ENCODE assay signal across 9 mouse cellular contexts in genomic region chr13:55478036-55478435, GRCm38 (mm10). TPM values are rescaled to one million over a fixed set of nuclear protein-coding genes. Genes with fewer than 3 reads are reported as not detected.
A peak's percentile ranks its signal among the peaks of the same experiment; 100 is the strongest.
DNase-seq lines count a peak whose midpoint lies in the region; ATAC-seq and TF ChIP-seq lines count a peak whose summit lies in the region.
"Had no signal": no experiment of that assay in that cellular context is flagged by ENCODE, and none has a peak within 500 bp of the region (broad histone marks: within the 10 kb centered on the region; RNA-seq: fewer than 3 reads in every experiment).

No protein-coding gene starts in this region.

- H3K4me1 ChIP-seq in ES-E14 (ENCODE audit: control insufficient read depth in 2 of 2, insufficient read depth in 2 of 2, low read length in 2 of 2, poor library complexity in 1 of 2), result peaks cover 0 to 7% of the 10 kb centered on the region in 2 experiments; a peak in 1 of 4 replicates
- H3K4me1 ChIP-seq in liver, postnatal 0 days (ENCODE audit: insufficient read depth), result peaks cover 7% of the 10 kb centered on the region

- no peak for TF ChIP-seq EP300 in liver, postnatal 0 days (IDR thresholded peaks at IDR 0.05; ENCODE audit: low read depth)

- 62% methylated on average over 5 of the region's 5 CpGs for WGBS in liver, postnatal 0 days (ENCODE audit: insufficient replicate concordance)

- no peak overlapping the region for H3K4me2 ChIP-seq in liver, postnatal 0 days (ENCODE audit: low read depth, low read length)
- H3K4me2 ChIP-seq: embryonic facial prominence, embryonic 13.5 days had no signal

- no peak overlapping the region for H3K27ac ChIP-seq in ES-E14 (ENCODE audit: insufficient read depth, low read depth, low read length, poor library complexity, severe bottlenecking)
- H3K27ac ChIP-seq in liver, postnatal 0 days (ENCODE audit: low read depth), result no peak overlapping the region

- no peak for ATAC-seq in liver, postnatal 0 days

- peak; percentile 65 for DNase-seq in adrenal gland, postnatal 14 days
- DNase-seq in adrenal gland, adult 18-20 months (ENCODE audit: low spot score in 2 of 2), result no peak
- peak; percentile 45 for DNase-seq in layer of hippocampus, adult 9-11 months
- no peak for DNase-seq in layer of hippocampus, adult 18-20 months (ENCODE audit: low spot score in 2 of 2)
- no peak for DNase-seq in ES-E14 (ENCODE audit: low read depth, low spot score)
- DNase-seq in liver, postnatal 0 days, result peak; percentile 56
- no peak for DNase-seq in Muller cell, postnatal 12 days (ENCODE audit: inconsistent ontology term)
- no peak for DNase-seq in left cerebral cortex, postnatal 14 days (ENCODE audit: low spot score in 2 of 2)

- peaks cover 14% of the 10 kb centered on the region for H3K27me3 ChIP-seq in liver, postnatal 0 days (ENCODE audit: insufficient read depth, low read length)
- H3K27me3 ChIP-seq: embryonic facial prominence, embryonic 13.5 days had no signal

- TF ChIP-seq CTCF in liver, postnatal 0 days (IDR thresholded peaks at IDR 0.05; ENCODE audit: low read depth), result peak; percentile 69

- in situ Hi-C loops in ES-E14 (cut with MboI; ENCODE audit: low sequenced_read_pairs in 2 of 2, unreplicated experiment in 2 of 2), result no loop called here

- no peak overlapping the region for H3K4me3 ChIP-seq in ES-E14 (ENCODE audit: insufficient read depth in 1 of 2, low read depth in 1 of 2, low read length in 2 of 2, poor library complexity in 1 of 2, severe bottlenecking in 1 of 2)
- no peak overlapping the region for H3K4me3 ChIP-seq in liver, postnatal 0 days (ENCODE audit: low read depth, low read length)
- H3K4me3 ChIP-seq: embryonic facial prominence, embryonic 13.5 days had no signal

- H3K36me3 ChIP-seq in ES-E14 (ENCODE audit: control insufficient read depth, insufficient read depth, low read length, poor library complexity, severe bottlenecking), result peaks cover 6% of the 10 kb centered on the region; the same call in 1 of the 2 replicates
- no peaks in the 10 kb centered on the region for H3K36me3 ChIP-seq in liver, postnatal 0 days (replicated peaks; ENCODE audit: insufficient read depth, low read length)

- no peak overlapping the region for H3K9ac ChIP-seq in ES-E14 (ENCODE audit: insufficient read depth, low read depth, low read length, poor library complexity, severe bottlenecking)
- H3K9ac ChIP-seq in liver, postnatal 0 days (replicated peaks), result no peak overlapping the region
- H3K9ac ChIP-seq: embryonic facial prominence, embryonic 13.5 days had no signal

- no peaks in the 10 kb centered on the region for H3K9me3 ChIP-seq in ES-E14 (ENCODE audit: control insufficient read depth, insufficient read depth, low read depth, low read length)
- H3K9me3 ChIP-seq in liver, postnatal 0 days (ENCODE audit: low read length), result no peaks in the 10 kb centered on the region
- H3K9me3 ChIP-seq: embryonic facial prominence, embryonic 13.5 days had no signal

- intact Hi-C loops in left cerebral cortex, postnatal 14 days (cut with DNase I), result no loop called here

TF ChIP-seq in ES-E14, 5 proteins besides CTCF, POLR2A, EP300 and RAD21:
- peak; percentile 31; the same call in 1 of the 2 replicates for TF ChIP-seq ZC3H11A (IDR thresholded peaks at IDR 0.05; ENCODE audit: borderline replicate concordance, low read depth, low read length)
- no peak for TF ChIP-seq MAFK (IDR thresholded peaks at IDR 0.05; ENCODE audit: insufficient read depth, low read depth, low read length)
TF ChIP-seq in ES-E14: peak in this region for 1.

RNA-seq across cellular contexts. Expression of gene Dbn1, which starts 9.9 kb away (rescaled TPM):
- 24.0 and 24.9 TPM in 2 replicates for total RNA-seq in adrenal gland, postnatal 14 days (2021)
- total RNA-seq in adrenal gland, adult 18-20 months (2021), result 10 to 100 TPM; 11.1 to 16.2 TPM
- total RNA-seq in layer of hippocampus, adult 18-20 months (2021), result 100 to 1,000 TPM; 359 to 362 TPM
- 77.0 and 83.8 TPM in 2 replicates for total RNA-seq in ES-E14 (2012; rRNA removed)
- 4.1 and 4.2 TPM in 2 replicates for polyA plus RNA-seq in liver, postnatal 0 days (2015; fragmentation: Nextera tagmentation; extraction: Ambion mirVana)
- total RNA-seq in left cerebral cortex, postnatal 14 days (2021), result 100 to 1,000 TPM; 326 to 327 TPM

RNA-seq across cellular contexts. Expression of gene Prr7, which starts 14.0 kb away (rescaled TPM):
- total RNA-seq in adrenal gland, postnatal 14 days (2021), result 3.1 and 6.0 TPM in 2 replicates
- total RNA-seq in adrenal gland, adult 18-20 months (2021), result 1 to 10 TPM; 1.9 to 2.2 TPM
- 10 to 100 TPM; 75.6 to 79.2 TPM for total RNA-seq in layer of hippocampus, adult 18-20 months (2021)
- total RNA-seq in ES-E14 (2012; rRNA removed), result 2.5 and 5.8 TPM in 2 replicates
- not detected in 2 replicates for polyA plus RNA-seq in liver, postnatal 0 days (2015; fragmentation: Nextera tagmentation; extraction: Ambion mirVana)
- total RNA-seq in left cerebral cortex, postnatal 14 days (2021), result 100 to 1,000 TPM in 1 of 2 experiments, 10 to 100 TPM in 1; 98.9 to 104 TPM

RNA-seq across cellular contexts. Expression of gene Grk6, which starts 33.2 kb away (rescaled TPM):
- 35.3 and 55.4 TPM in 2 replicates for total RNA-seq in adrenal gland, postnatal 14 days (2021)
- total RNA-seq in adrenal gland, adult 18-20 months (2021), result 10 to 100 TPM; 27.1 to 33.1 TPM
- total RNA-seq in layer of hippocampus, adult 18-20 months (2021), result 10 to 100 TPM; 60.3 to 63.2 TPM
- 74.7 and 132 TPM in 2 replicates for total RNA-seq in ES-E14 (2012; rRNA removed)
- polyA plus RNA-seq in liver, postnatal 0 days (2015; fragmentation: Nextera tagmentation; extraction: Ambion mirVana), result 15.9 and 16.7 TPM in 2 replicates
- total RNA-seq in left cerebral cortex, postnatal 14 days (2021), result 10 to 100 TPM; 67.5 to 67.8 TPM

RNA-seq across cellular contexts. Expression of gene Pdlim7, which starts 35.4 kb away (rescaled TPM):
- 23.8 and 26.7 TPM in 2 replicates for total RNA-seq in adrenal gland, postnatal 14 days (2021)
- total RNA-seq in adrenal gland, adult 18-20 months (2021), result 10 to 100 TPM; 11.6 to 26.8 TPM
- 10 to 100 TPM; 93.2 to 99.5 TPM for total RNA-seq in layer of hippocampus, adult 18-20 months (2021)
- total RNA-seq in ES-E14 (2012; rRNA removed), result 46.7 and 58.2 TPM in 2 replicates
- 15.9 and 17.0 TPM in 2 replicates for polyA plus RNA-seq in liver, postnatal 0 days (2015; fragmentation: Nextera tagmentation; extraction: Ambion mirVana)
- 10 to 100 TPM; 66.0 to 79.4 TPM for total RNA-seq in left cerebral cortex, postnatal 14 days (2021)

RNA-seq across cellular contexts. Expression of gene Dok3, which starts 51.1 kb away (rescaled TPM):
- 3.4 and 11.6 TPM in 2 replicates for total RNA-seq in adrenal gland, postnatal 14 days (2021)
- total RNA-seq in adrenal gland, adult 18-20 months (2021), result 1 to 10 TPM; 5.1 to 5.3 TPM
- total RNA-seq in layer of hippocampus, adult 18-20 months (2021), result 10 to 100 TPM; 14.5 to 16.4 TPM
- total RNA-seq in ES-E14 (2012; rRNA removed), result 0.98 and 1.7 TPM in 2 replicates
- 18.1 and 20.2 TPM in 2 replicates for polyA plus RNA-seq in liver, postnatal 0 days (2015; fragmentation: Nextera tagmentation; extraction: Ambion mirVana)
- 1 to 10 TPM; 6.2 to 7.9 TPM for total RNA-seq in left cerebral cortex, postnatal 14 days (2021)

Comparison
In these comparisons a context has a peak if more than half of its experiments do, and no peak if none do; other contexts are left out.
1. DNase-seq: peak in adrenal gland, postnatal 14 days (single experiment), layer of hippocampus, adult 9-11 months (single experiment) and liver, postnatal 0 days (single experiment); none in adrenal gland, adult 18-20 months (0 of 2), layer of hippocampus, adult 18-20 months (0 of 2), ES-E14 (single experiment), Muller cell, postnatal 12 days (single experiment) and left cerebral cortex, postnatal 14 days (0 of 2).
2. RNA of gene Prr7, which starts 14.0 kb away (total RNA-seq): 98.9 to 104 TPM in left cerebral cortex, postnatal 14 days and 75.6 to 79.2 TPM in layer of hippocampus, adult 18-20 months; 3.1 to 6.0 TPM in adrenal gland, postnatal 14 days, 2.5 to 5.8 TPM in ES-E14 and 1.9 to 2.2 TPM in adrenal gland, adult 18-20 months; every median in the first group is over 10 times any median in the second.